Mouse (Mus musculus) adrenal gland, postnatal 25 days (tissue): ENCODE measurements around the gene Gna14. TPM values are rescaled to one million over a fixed set of nuclear protein-coding genes. Genes with fewer than 3 reads are reported as not detected.
A peak's percentile ranks its signal among the peaks of the same experiment; 100 is the strongest.

Experiments
- DNase-seq: peaks from one replicate; pipeline ENCODE4 v3.0.0; 2021; ENCODE audit warnings: mixed read lengths
- total RNA-seq: library from RNA; stranded (reverse); gene quantifications from 2 replicates; pipeline ENCODE4 v1.2.3, GENCODE M21; 2021

Gene Gna14
- total RNA-seq, 1 experiment from 2014 or later = 31.3 TPM

DNA sequence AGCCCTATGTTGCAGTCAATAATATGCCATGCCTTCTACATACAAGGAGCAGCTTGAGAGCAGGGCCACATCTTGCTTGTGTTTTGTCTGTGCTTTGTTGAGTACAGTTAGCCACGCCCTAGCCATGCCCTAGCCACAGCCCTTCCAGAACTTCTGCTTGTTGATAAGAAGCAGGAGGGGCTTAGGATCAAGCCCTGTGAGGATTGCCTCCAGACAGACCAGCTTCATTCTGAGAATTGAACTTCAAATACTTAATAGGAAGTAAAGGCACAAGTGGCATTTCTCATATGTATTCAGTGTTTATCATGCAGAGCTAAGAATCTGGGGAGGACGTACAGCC is 75.5 kb downstream of the Gna14 start:
- DNase-seq = no peak

DNA sequence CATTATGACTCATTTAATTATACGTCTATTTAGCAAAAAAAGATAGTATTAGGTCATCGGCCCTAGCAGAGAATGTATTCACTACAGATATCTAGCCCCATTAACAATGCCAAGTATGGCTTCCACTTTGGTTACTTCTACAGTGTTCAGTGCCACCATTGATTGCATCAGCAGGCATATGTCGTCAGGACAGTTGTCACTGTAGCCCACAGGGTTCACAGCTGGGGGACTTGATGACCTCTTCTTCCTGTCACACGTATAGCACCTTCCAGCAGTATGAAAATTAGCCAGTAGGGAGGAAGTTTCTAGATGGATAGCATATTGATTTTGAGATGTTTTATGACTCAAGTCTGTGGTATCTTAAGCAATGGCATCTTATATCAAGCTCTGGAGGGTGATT is 78.6 kb downstream of the Gna14 start:
- no peak for DNase-seq

DNA sequence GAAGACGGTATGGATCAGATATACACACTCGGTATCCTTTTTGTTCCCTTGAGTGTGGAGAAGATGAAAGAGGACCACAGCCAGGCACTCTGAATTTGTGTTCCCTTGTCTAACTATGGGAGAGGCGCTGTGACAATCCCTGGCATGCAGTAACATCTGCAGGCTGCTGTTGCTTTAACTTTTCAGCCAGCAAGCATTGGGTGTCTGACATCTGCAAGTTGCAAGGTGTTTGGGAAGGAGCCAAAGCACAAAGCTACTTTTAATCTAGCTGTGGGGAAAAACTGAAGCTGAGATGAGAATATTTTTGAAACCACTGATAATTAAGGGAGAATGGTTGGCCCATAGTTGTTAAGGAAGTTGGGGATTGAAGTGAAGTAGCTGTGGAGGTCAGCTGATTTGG is 83.0 kb downstream of the Gna14 start:
- DNase-seq = no peak

DNA sequence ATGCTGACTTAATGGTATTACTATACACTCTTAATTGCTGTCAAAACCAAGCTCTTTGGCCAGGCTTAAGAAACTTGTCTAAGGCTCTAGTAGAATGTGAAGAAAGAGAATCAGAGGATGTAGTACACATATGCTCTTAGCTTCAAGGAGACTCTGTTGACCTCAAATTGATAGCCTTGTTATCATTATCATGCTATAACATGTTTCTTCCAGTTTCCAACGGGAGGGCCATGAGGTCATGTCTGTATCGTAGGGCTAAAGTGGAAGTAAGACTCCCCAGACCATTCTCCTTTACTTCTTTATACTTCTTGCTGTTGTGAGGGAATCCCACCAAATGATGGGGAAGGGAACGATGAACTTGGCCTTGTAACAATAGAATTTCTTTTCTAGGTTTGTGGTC is 85.0 kb downstream of the Gna14 start:
- no peak for DNase-seq

DNA sequence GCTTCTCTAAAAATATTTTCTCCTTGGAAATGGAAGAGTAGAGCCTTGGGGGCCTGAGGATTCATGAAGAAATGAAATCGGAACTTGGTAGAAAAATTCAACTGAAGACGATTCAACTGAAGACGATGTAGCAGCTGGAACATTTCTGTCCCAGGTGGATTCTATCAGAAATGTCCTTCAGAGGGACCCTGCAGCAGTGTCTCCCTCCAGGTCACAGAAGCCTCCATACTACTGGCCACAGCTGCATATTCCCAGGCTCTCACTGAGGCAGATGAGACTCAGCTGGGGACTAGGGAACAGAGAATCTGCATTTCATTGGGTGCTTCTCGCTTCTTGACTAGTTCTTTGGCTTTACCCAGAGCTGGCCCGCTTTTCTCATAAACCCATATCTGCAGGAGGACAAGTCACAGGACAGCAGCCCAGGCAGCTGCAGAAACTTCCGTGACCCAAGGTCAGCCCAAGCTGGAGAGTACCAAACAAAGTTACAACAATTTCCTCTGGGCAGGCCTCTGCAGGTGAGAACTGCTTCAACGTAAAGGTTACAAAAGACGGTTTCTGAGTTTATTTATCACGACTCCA is 90.8 kb downstream of the Gna14 start:
- DNase-seq = no peak

DNA sequence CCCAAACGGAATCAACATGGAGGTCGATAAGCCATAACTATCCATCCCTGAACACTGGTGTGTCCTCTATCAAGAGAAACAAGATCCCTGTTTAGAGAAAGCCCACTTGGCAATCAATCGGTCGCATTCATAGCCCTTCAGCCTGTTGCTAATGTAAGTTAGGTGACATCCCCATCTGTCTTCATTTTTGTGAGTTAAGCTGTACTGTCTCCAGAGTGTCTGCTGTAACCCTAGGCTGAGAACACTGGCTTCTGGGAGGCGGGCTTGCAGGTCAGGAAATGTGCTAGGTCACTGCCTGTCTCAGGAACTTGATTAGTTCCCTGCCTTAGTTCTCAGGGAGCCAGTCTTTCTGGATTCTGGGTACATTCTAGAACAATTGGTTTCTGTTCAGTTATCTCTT is 91.5 kb downstream of the Gna14 start:
- DNase-seq = no peak

DNA sequence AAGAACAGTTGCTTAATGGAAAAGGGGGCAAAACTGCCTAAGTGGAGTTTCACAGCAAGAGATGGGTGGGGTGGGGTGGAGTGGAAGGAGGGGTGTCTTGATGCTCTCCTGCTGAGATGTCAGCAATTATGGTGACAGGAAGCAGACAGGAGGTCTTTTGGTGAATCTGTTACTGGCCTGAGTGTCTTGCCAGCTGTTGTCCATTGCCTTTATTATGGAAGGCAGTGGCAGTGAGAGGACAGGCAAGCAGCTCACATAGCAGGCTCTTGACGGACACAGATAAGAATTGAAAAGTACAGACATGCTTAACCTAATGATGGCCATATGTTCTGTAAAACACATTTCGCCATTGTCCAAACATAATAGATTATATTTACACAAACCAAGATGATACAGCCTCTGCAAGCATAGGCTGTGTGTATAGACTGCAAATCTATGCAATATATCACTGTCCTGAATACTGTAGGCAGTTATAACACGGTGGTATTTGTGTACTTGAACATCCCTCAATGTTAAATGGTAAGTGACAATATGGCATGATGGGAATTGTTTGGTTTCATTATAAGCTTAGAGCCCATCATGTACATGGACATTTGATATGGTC is 92.8 kb downstream of the Gna14 start:
- DNase-seq = no peak

DNA sequence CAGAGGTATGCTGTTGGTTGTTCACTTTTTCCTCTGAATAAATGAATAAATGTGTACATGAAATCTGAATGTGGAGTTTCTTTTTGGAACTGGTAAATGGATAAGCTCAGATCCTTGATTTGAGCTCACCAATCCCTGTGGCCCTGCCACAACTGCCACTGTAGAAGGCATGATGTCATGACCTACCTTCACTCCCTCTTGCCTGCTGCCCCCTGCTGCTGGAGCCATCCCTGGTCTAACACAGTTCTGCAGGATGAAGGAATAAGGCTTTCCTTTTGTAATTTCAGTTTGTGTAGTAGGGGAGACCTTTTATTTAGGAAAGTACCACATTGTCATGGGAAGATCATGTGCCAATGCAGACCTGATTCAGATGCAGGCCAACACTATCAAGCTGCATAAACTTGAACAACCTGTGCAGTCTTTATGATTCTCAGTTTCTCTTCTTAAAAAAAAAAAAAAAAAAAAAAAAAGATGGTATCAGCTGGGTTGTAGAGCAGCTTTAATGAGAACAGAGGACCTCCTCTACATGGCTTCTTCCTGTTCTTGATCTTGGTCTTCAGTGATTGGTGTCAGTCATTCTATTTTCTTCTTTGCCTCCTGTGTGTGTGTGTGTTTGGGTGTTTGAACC is 93.8 kb downstream of the Gna14 start:
- peak; percentile 60 for DNase-seq

DNA sequence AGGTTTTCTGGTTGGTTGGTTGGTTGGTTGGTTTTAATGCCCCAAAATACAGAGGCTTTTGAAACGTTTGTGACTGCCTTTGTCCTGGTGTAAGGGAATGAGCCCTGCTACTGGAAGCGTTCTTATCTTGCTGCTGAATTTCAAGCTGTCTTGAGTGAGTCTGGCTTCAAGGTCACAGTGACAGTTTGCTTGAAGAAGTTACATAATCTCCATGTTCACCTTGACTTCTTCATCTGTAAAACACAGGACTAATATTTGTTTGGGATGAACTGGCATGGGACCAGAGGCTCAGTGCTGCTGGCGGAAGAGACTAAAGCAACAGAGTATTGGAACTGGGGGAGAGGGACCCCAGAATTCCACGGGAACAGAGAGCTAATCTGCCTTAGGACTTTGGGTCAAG is 94.4 kb downstream of the Gna14 start:
- peak; percentile 18 for DNase-seq

DNA sequence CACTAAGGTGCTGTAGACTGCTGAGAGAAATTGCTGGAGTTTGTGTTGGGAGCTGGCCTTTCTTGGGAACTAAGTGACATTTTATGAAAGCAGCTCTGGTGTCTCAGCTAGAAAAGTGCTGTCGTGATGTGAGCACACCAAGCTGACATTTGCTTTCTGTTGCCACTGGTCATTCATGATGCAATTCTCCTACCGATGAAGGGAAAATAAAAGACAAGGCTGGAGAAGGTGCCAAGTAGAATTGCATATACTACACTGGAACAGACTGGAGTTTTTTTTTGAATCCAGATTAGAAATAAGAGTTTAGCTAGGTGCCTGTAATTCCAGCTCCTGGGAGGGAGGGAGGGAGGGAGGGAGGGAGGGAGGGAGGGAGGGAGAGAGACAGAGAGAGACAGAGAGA is 98.7 kb downstream of the Gna14 start:
- DNase-seq = no peak

DNA sequence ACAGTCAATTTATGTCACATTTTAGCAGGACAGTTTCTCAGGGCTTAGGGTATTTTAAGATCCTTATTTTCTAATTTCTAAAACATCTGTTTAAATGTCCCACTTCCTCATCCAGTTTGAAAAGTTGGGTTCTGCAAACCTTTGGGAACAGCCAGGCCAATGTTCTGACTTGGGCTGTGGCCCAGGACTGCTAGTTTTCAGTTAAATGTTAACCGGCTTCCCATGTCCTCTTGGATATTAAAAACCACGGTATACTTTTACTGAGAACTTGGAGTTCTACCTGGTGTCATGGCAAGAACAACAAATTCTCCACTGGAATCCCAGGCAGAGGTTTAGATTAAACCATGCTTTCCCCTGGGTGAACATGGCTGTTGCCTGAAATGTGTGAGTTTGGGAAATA is 102.9 kb downstream of the Gna14 start:
- no peak for DNase-seq

DNA sequence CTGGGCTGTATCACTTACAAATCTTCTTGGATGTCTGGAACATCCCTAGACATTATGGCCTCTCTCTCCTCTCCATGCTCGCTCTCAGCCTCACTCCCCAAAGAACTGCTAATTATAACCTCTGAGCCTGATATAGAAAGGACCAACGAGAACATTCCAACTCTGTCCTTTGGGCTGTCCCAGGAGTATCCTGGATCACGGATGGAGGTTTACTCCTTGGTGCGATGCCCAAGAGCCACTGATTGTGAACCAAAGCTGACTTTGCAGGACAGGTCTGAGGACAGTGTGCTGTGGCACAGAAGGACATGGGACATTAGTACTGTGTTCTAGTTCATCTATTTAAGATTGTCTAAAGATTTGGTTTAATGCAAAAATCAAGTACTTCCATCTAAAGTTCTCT is 108.1 kb downstream of the Gna14 start:
- no peak for DNase-seq

DNA sequence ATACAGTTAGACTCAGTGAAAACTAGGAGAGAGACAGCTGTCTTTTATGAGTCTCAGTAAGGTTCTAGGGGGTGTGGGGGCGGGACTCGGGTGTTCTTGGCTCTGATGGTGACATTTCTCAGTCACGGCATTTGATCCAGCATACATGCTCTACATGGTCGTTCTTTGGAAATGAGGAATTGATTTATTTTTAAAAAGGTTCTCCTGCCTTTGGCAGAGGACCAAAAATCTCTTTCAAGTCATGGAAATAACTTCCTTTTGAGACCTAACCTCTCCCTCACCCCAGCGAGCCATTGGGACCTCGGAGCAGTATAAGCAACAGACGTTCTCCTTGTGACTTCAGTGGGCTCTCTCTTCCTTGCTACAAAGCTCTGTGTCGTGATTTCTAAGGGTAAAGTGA is 121.4 kb downstream of the Gna14 start:
- DNase-seq = no peak

DNA sequence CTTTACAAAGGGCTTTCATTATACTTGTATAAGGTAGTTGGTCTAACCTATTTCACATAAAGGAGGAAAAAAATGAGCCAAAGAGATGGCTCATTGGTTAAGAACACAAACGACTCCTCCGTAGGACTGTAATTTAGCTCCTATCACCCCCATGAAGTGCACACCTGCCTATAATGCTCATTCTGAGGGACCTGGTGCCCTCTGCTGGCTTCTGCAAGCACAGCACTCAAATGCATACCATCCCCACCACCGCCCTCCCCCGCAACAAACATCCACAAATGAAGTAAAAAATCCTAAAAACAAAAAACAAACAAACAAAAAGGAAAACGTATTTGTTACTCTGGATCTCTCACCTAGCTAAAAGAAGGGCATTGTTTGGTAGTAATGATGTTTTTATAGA is 122.4 kb downstream of the Gna14 start:
- peak; percentile 33 for DNase-seq

DNA sequence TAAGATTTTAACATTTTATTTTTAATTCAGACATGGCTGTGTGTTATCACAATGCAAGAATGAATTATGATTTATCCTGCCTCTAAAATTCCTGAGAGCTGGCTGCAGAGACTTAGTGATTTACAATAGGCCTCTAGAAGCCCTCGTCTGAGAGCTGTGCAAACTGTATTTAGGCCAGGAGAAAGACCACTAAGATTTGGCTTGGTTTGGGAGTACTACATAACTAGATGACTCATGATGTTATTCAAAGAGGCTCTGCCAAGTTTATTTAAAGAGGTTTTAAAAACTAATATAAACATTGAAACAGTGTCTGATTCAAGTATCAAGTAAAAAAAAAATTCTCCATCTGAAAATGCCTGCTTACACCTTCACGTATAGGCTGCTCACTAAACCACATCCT is 123.0 kb downstream of the Gna14 start:
- no peak for DNase-seq

DNA sequence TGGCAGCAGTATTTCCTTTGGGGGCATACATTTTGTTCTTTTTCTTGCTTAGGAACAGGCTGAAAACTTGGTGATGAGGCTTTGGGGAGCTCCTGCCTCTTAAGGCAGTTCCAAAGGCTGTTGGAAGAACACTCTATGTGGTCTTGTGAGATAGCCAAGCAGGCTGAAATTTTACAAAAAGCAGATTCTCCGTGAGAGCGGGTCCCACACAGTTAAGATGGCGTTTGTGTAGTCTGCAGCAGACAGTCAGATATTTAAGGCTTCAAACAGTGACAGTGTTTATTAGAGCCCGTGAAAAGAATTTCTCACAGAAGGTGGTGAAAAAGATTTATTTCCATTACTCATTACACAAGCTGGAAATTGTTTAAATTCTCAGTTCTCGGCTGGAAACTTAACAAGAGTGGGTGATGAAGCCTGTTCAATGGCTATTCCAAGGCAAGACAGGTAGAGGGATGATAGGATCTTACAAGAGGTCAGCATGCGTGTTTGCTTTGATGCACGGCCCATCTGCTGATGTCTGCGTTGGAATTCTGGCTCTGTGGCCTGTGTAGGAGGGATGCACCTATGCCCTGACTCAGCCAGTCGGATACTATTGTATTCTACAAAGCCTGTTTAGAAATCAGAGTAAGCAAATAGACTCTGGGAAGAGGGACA is 123.8 kb downstream of the Gna14 start:
- no peak for DNase-seq

DNA sequence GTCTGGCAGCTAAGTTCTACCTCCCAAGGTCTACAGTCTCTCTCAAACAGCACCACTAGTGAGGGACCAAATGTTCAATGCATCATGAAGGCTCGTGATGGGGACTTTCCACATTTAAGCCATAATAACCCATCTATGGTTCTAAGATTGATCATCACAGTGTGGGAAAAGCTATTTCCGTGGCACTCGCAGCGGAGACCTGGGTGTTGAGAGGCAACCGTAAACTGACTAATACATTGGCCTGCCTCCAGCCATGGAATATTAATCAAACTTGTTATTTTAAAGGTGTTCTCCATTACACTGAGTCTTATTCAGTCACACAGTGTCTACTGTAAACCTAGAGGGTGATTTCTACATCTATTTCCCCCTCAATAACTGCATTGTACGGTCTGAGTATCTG is 127.1 kb downstream of the Gna14 start:
- DNase-seq = no peak

DNA sequence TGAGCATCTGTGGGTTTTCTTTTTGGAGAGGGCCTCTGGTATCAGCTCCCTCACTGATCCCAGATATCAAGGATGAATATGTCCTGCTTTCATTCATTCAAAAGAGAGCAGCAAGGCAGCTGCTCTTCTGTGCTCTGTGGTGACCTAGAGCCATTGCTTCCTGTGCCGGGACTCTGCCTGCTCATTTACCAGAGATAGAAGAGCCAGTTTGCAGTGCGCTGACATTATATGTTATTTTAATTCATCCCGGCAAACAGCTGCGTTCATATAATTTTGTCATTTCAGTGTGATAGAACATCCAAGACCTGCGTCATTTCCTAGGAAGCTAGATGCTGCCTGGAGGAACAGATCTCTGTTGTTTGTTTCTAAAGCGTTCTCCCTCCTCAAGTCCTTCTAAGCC is 141.2 kb downstream of the Gna14 start:
- no peak for DNase-seq

DNA sequence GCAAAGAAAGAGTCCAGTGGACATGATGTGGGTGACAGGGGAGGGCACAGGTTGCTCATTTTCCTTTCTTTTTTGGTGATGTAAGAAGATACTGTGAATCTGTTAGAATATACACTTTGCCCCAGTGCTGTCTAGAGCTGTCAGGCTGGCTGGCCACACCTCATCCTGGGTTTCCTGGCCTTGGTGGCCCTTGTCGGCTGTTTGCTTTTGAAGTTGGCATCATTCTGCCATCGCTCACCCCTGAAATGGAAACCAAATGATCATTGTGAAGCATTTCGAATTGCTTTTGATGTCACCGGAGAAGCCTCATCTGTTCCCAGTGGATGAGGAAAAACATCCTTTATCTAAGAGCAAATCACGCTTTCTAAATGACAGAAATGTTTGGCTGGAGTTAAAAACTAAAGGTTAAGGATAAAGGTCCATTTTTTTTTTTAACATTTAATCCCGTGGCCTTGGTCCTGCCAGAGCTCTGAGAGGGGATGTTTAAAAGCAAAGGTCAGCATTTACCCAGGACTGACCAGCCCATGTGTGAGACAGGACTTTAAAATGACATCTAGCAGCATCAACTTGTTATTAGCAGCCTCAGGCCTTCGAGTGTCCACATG is 144.2 kb downstream of the Gna14 start:
- DNase-seq = no peak

DNA sequence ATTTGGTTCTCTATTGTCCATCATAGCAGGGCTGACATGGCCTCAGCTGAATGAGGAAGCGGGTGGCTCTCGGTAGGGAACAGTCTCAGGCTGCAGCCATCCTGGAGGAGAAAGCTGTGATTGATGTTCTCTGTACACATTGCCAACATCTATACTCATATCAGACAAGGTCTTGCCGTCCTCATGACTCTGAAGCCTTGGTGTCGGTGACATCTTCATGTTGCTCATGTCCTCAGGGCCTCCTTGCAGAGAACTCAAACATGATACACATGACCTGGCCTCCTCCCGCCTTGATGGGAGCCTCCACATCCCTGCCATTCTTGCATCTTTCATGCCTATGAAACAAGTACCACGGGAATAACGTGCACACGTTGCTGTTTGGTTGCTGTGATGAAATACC is 144.9 kb downstream of the Gna14 start:
- no peak for DNase-seq

DNA sequence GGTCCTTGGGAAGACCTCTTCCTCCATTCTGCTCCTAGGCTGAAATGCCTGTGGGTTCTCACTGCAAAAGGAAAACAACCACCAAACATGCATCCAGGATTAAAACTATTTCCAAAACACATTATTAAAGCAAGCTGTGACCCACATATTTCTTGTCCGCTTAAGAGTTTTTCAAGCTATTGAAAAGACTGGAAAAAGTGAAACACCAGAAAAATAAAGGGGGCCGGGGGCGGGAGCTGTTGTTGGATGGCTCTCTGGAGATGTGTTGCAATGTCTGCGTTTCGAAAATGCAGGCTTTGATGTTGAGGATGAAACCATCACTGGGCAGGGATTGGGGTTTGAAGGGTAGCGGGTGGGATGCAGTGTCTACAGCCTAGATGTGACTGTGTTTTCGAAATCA is 149.0 kb downstream of the Gna14 start:
- no peak for DNase-seq

DNA sequence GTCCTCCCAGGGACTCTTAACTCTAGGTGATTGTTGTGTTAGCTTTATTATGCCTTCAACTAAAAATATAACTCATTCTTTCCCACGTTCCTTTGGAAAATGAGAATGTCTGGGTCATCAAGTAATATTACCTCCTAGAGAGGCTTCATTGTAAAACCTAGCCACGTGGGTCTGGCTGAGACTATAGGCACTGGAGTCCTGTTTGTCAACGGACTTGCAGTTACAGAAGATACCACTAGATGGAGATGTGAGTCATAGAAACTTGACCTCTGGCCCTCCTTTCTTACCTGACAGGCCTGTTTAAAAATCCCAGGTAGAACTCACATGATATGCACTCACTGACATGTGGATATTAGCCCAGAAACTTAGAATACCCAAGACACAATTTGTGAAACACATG is 149.8 kb downstream of the Gna14 start:
- no peak for DNase-seq

DNA sequence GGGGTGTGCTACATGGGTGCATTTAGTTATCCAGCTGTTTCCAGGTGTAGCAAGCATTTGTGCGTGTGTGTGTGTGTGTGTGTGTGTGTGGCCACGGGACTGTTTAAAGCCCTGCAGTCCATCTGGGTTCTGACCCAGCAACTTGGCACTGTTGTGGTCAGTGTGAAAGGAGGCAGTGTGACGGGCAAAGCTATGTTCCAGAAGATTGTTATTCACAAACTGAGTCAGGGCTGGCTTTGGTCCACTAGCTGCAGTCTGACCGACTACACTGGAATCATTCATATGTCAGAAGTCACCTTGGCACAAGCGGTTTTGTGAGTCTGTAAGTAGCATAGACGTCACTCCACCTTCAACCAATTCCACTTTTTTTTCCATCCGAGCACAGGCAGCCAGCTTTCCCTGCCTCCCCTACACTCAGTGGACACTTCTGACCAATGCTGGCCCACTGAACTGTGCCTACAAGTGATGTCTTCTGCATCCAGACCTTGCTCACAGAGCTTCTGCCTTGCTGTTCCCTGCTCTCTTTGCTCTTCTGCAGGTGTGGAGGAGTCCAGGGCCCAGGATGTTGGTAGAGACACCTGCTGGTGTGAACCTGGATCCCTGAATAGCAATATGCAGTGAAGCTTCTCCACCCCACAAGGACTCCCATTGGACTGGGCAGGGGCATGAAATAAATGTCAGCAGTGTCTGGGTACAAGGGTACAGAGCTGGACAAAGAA is 157.9 kb downstream of the Gna14 start:
- peak; percentile 72 for DNase-seq
